Mouse (Mus musculus): ENCODE measurements around the gene Pigw. TPM values are rescaled to one million over a fixed set of nuclear protein-coding genes. Genes with fewer than 3 reads are reported as not detected.

Gene Pigw
- 4.8 TPM for polyA plus RNA-seq (2017; shearing (Covaris generic))

DNA sequence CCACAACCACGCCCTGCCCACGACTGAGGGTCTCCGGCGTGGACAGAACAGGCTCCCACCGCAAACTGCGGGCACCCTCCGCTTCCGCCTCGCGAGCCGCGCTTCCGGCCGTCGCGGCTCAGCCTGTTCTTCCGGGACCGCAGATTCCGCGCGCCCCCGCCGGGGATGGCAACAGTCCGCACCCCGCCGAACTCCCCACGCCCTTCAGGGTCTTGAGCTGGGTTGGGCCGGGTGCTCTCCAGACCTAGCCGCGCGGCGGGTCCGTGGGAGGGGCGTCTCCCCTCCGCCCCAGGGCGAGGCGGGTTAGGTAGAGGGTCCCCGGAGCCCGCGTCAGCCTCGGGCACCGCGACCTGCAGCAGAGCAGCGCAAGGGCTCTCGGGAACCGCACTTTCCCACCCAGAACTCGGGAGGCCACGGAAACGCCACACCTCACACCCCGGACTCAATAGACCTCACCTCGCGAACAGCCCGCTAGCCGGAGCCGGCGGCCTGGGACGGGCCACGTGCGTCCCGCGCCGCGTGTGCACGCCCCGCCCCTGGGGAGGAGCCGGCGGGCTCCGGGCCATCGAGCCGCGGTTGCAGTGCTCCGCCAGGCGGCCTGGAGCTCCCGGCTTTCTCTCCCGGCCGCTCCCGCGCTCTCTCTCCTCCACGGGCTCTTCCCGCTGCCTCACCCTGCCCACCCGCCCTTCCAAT is at the start of gene Pigw, which contains the start of gene Myo19:
Gene Pigw, minus strand, starts transcription at position 514 of the 693 bp plus-strand sequence.
Gene Myo19, plus strand, starts transcription at position 377 of the 693 bp plus-strand sequence.

DNA sequence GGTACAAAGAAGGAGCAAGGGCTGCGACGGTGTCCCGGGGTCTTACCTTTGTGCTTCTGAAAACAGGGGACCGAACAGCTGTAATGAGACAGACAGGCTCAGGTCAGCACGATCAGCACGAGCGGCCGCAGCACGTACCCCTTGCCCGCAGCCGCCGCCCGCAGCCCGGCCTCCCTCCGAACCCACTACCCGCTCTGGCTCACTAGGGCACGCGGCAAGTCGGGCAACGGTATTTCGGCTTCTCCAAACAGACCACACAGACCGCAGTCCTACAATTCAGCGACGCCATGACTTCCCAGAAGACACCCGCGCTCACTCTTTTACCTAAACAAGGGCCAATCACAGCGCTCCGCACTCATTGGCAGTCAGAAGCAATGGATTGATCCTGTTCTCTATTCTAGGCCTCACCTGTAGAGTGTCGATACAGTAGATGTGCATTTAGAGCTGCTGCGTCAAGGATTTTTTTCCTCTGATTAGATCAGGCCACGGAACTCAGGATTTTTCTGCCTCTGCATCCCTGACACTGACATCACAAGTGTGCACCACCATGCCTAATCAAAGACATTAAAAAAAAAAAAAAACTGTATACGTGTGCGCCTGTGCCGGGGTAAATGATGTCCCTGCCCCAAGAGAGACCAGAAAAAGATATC is 36.1 kb upstream of the Pigw start, which contains the start of gene Znhit3:
Gene Znhit3, minus strand, starts transcription at position 314 of the 650 bp plus-strand sequence.

DNA sequence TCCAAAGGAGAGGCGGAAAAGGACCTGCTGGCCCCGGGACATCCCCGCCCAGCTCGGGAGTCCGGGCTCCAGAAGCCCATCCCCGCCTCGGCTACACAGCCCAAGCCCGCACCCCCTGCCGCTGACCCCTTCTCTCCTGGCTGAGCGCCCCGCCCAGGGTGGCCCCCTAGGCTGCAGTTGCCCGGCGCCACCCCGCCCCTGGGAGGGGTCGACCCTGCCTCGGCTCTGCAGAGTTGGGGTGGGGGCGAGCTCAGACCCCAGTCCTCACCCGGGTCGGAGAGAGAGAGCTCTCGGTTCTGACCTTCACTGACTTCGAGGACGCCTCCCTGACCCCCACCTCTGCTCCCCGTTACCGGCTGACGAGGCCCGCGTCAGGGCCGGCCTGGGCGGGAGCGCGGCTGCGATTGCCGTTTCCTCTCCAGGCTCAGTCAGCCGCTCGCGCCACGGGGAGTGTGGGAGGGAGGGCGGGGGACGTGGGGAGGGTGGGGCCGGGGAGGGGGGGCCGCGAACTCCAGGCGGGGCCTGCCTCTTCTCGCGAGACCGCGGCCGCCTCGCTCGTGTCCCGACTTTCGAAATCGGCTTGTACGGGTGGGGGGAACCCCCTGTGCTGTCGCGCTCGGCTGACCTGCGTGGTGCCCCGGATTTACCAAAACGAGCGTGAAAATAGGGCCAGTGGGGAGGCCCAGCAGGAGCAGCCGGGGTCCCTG is 9.6 kb downstream of the Pigw start, which contains the start of gene Ggnbp2:
Gene Ggnbp2, minus strand, starts transcription at position 481 of the 707 bp plus-strand sequence.

DNA sequence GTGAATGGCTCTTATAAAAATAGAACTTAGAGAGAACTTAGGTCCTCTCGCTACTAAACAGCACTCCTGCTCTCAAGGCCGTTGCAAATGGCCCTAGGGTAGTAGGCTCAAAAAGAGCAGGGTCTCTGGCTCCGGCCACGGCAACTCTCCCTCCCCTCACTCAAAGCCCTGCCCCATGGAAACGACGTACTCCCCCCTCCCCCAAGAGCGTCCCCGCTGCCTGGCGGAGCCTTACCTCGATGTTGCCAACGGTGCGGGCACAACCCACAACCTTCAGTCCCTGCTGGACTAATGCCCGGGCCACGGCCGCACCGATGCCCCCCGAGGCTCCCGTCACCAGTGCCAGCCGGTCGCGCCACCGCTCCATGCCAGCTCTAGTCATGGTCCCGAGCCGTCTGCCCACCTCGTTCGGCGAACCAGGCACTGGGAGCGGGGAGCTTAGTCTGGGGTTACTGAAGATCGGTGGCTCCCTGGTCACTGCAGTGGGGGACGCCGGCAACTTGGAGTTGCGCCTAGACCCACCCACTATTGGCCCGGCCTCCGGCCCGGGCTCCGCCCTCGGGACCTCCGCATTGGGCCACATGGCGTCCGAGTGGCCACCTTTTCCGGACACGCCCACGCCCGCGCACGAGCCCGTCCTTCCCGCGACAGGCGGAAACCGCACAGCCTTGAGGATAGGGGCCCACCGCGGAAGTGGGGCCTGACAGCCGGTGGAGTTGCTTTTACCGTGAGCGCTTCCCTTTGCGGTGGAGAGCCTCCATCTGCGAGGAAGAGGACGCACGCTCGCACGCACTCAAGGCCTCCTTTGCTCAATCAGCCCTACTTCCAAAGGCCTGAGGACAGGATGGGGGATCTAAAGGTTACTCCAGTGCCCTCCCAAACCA is 51.3 kb downstream of the Pigw start, which contains the start of gene Dhrs11:
Gene Dhrs11, minus strand, starts transcription at position 479 of the 884 bp plus-strand sequence.

Other genes starting within 250 kb of the Pigw start
- 18.2 TPM for gene Mrm1, start 60.8 kb downstream of the Pigw start, polyA plus RNA-seq (2017; shearing (Covaris generic))
- gene Dhrs11, start 51.3 kb downstream of the Pigw start, polyA plus RNA-seq (2017; shearing (Covaris generic)) = 24.9 TPM
- 162 TPM for gene Ggnbp2, start 9.5 kb downstream of the Pigw start, polyA plus RNA-seq (2017; shearing (Covaris generic))
- gene Myo19, start 137 bp downstream of the Pigw start, polyA plus RNA-seq (2017; shearing (Covaris generic)) = 3.1 TPM
- 26.6 TPM for gene Znhit3, start 36.1 kb upstream of the Pigw start, polyA plus RNA-seq (2017; shearing (Covaris generic))
- gene Car4, start 77.5 kb upstream of the Pigw start, polyA plus RNA-seq (2017; shearing (Covaris generic)) = not detected

All from activated CD4-positive, CD25-positive, alpha-beta regulatory T cell, adult 9 weeks (primary cell).